Mouse (Mus musculus) heart, adult 2 months (tissue): Measurements from ENCODE around the gene Socs7. TPM values are rescaled to one million over a fixed set of nuclear protein-coding genes. Genes with fewer than 3 reads are reported as not detected.

ENCODE experiments used
- DNase-seq, 2 experiments: peaks; one replicate each; pipeline ENCODE4 v3.0.0; 2021
- H3K27ac ChIP-seq: fragments of 200-600 bp; 2 replicates; pipeline ENCODE4 v1.8.1; 2022
- H3K27me3 ChIP-seq: fragments of 200-500 bp; 2 replicates; pipeline ENCODE4 v1.6.1; 2012; ENCODE audit warnings: mild to moderate bottlenecking, low read length, inconsistent platforms, mixed read lengths; ENCODE audit not compliant: control insufficient read depth, insufficient read depth
- H3K36me3 ChIP-seq: fragments of 200-500 bp; 2 replicates; pipeline ENCODE4 v1.6.1; 2012; ENCODE audit warnings: low read length, inconsistent platforms; ENCODE audit not compliant: control insufficient read depth, insufficient read depth
- H3K4me1 ChIP-seq: fragments of 200-500 bp; 2 replicates; pipeline ENCODE4 v1.6.1; 2011; ENCODE audit warnings: low read length; ENCODE audit not compliant: control insufficient read depth, insufficient read depth
- H3K4me3 ChIP-seq: fragments of 200-600 bp; 2 replicates; pipeline ENCODE4 v1.8.1; 2022
- H3K79me2 ChIP-seq: fragments of 200-500 bp; replicated peaks from 2 replicates; pipeline ENCODE4 v1.6.1; 2012; ENCODE audit warnings: mild to moderate bottlenecking, inconsistent platforms, low read length, moderate library complexity, mixed read lengths; ENCODE audit not compliant: control insufficient read depth, insufficient read depth
- H3K9ac ChIP-seq: fragments of 200-500 bp; 2 replicates; pipeline ENCODE4 v1.6.1; 2012; ENCODE audit warnings: low read depth, mild to moderate bottlenecking, control low read depth, inconsistent platforms, low read length, mixed read lengths
- CTCF ChIP-seq: fragments of 200-600 bp; IDR thresholded peaks from 2 replicates; pipeline ENCODE4 v1.8.1; 2022; ENCODE audit warnings: antibody characterized with exemption, mild to moderate bottlenecking, moderate library complexity
- EP300 ChIP-seq: fragments of 200-500 bp; IDR thresholded peaks from 2 replicates; pipeline ENCODE4 v1.6.1; 2011; ENCODE audit warnings: low read depth, low read length, control low read depth; ENCODE audit not compliant: insufficient read depth
- POLR2A ChIP-seq: fragments of 200-500 bp; IDR thresholded peaks from 2 replicates; pipeline ENCODE4 v1.6.1; 2011; ENCODE audit warnings: mild to moderate bottlenecking, low read depth, low read length, control low read depth; ENCODE audit not compliant: insufficient read depth
- WGBS: fragments of 180-500 bp; shearing (Covaris S2); methylation state at CpG from one replicate; pipeline ENCODE4 v1.1.7; 2018; 5-methylcytosine and 5-hydroxymethylcytosine counted together
- intact Hi-C: fragments of 180-260 bp; cut with DNase I; formaldehyde crosslinking; loops from one replicate; pipeline ENCODE4 v1.15.1; 2025
- polyA plus RNA-seq: library from polyadenylated mRNA; depleted of rRNA; stranded (reverse); fragments of >200 nt; gene quantifications from 2 replicates; pipeline ENCODE4 v1.2.3, GENCODE M21; 2012
- total RNA-seq, 2 experiments: library from RNA; stranded (reverse); gene quantifications; 2 replicates each; pipeline ENCODE4 v1.2.3; 2021

Socs7 gene
- total and polyA plus RNA-seq, 3 experiments = 8.9 to 22.8 (median 21.4) TPM

DNA sequence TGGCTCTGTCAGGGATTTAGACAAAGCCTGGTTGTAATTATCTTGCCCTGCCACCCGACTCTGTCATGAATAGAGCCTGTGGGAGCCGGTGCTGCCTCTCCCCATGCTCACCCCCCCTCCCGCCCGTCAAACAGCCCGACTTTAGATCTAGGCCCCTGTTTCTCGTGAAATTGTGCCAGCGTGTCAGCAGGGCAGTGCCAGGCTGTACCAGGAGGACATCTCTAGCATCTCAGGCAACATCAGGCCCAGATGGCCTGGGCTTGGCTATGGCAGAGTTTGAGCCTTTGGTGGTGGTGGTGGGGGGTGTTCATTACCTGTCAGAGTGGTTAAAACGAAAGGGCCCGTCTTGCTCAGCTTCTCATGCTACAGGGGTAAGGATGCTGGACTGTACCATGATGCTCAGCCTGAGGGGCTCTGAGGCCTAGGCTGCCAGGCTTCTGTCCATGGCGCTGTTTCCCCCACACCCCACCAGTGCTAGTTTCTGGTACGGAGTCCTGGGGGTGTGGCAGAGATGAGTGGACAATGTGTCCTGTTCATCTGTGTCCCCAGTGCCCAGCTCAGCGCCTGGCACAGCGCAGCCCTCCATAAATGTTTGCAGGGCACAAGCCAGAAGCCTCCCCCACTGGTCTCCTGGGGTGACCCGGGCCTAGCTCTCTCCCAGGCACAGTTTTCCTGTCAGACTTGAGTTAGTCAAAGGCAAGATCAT is 56.6 kb downstream of the Socs7 start:
- Histone ChIP-seq H3K79me2 (peaks cover 1% of the 10 kb centered on the region; the same call in 1 of the 2 replicates), H3K36me3 (no peaks in the 10 kb centered on the region), H3K27me3 (no peaks in the 10 kb centered on the region), H3K9ac (no peak overlapping the region; the same call in 1 of the 2 replicates), H3K4me1 (peaks cover 6% of the 10 kb centered on the region), H3K27ac (no peak overlapping the region), H3K4me3 (no peak overlapping the region)
- intact Hi-C loops = no loop called here
- WGBS = 71% methylated on average over 14 of the region's 14 CpGs
- TF ChIP-seq CTCF (no peak), EP300 (no peak), POLR2A (no peak)
- DNase-seq = no peak

DNA sequence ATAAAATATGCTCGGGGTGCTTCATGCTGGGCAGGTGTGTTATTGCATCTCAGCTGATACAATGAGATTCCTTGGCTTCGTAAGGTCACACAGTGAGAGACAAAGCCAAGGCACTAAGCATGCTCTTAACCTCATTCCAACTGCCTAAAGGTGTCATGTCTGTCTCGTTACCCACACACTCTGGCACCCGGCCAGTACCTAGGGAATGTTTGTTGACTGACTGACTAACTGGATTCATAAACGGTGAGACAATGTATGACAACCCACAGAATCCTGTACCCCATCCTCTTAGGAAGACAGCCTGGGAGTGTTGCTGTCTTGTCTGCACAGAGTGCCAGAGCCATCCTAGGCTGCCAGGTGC is 57.2 kb downstream of the Socs7 start:
- intact Hi-C loops = no loop called here
- DNase-seq = no peak
- Histone ChIP-seq H3K36me3 (no peaks in the 10 kb centered on the region), H3K9ac (no peak overlapping the region), H3K79me2 (peaks cover 1% of the 10 kb centered on the region; the same call in 1 of the 2 replicates), H3K4me1 (peaks cover 8% of the 10 kb centered on the region), H3K27me3 (no peaks in the 10 kb centered on the region), H3K4me3 (no peak overlapping the region), H3K27ac (no peak overlapping the region)
- 45% methylated on average over 5 of the region's 5 CpGs for WGBS
- TF ChIP-seq EP300 = no peak
- TF ChIP-seq POLR2A = no peak
- TF ChIP-seq CTCF = no peak

DNA sequence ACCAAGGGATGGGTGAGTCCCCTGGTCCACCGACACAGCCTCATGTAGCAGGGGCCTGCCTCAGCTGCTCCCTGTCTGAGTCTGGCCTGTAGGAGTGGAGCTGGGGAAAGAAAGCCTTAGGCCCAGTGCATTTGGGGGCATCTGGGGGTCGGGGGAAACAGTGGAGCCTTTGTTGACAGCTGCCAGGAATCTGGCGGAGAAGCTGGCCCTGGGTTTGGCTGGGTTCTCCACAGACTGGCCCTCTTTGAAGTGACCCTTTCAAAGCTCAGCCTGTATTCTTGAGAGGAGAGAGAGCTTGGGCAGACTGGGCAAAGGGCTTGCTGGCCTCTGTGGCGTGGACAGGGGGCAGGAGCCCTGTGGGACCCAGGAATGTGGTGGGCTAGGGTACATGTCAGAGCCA is 60.2 kb downstream of the Socs7 start:
- Histone ChIP-seq H3K79me2 (peaks cover 1% of the 10 kb centered on the region; the same call in 1 of the 2 replicates), H3K4me3 (no peak overlapping the region), H3K9ac (no peak overlapping the region), H3K27me3 (no peaks in the 10 kb centered on the region), H3K4me1 (peaks cover 7% of the 10 kb centered on the region), H3K27ac (no peak overlapping the region), H3K36me3 (no peaks in the 10 kb centered on the region)
- DNase-seq = no peak
- WGBS = 61% methylated on average over 4 of the region's 4 CpGs
- intact Hi-C loops = no loop called here
- no peak for TF ChIP-seq POLR2A
- no peak for TF ChIP-seq CTCF
- TF ChIP-seq EP300 = no peak

DNA sequence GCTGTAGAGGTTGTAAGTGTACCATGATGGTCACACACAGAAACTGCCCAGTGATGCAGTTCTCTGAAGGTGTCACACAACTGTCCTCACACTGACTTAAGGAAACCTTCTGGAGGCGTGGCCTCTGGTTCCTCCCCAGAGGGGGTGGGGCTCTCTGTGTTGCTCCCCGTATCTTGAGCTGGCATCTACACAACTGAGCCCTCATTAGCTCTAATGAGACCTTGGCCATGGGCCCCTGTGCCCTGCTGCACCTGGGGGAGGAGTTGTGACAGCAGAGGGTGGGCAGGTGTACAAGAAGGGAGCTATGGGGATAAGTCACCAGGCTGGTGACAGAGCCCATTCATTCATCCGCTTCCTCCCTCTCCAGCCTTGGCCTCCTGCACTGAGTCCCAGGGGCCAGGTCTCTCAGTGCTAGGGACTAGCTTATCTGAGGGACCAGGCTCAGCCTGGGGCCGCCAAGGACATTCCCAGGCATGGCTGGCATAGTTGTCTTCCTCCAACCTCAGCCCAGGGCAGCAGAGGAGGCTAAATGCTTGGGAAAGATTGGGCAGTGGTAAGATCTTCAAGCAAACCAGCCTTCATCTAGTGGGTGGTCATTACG is 61.8 kb downstream of the Socs7 start:
- WGBS = 42% methylated on average over 5 of the region's 5 CpGs
- H3K79me2 ChIP-seq = no peaks in the 10 kb centered on the region; the same call in 1 of the 2 replicates
- H3K27ac ChIP-seq = no peak overlapping the region; the same call in 1 of the 2 replicates
- no peaks in the 10 kb centered on the region for H3K36me3 ChIP-seq
- no peak overlapping the region for H3K4me3 ChIP-seq
- H3K9ac ChIP-seq = no peak overlapping the region
- intact Hi-C loops = no loop called here
- TF ChIP-seq CTCF = no peak
- TF ChIP-seq POLR2A = no peak
- no peak for TF ChIP-seq EP300
- H3K4me1 ChIP-seq = peaks cover 10% of the 10 kb centered on the region
- DNase-seq = no peak
- no peaks in the 10 kb centered on the region for H3K27me3 ChIP-seq

DNA sequence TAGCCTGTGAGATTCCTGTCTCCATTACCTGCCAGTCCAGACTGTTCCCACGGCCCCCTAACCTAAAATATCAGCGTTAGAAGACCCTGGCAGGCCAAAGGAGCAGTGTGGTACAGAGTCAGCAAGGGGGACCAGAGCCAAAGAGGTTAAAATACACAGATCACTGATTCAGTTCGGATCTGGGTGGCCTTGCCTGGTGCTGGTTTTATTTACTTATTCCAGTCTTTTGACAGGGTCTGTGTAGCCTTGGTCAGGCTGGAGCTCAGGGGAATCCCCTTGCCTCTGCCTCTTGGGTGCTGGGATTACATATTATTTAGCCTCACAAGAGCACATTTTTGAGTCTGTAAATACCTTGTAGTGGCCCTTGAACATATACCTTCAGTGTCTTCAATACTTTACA is 62.5 kb downstream of the Socs7 start:
- no peaks in the 10 kb centered on the region for H3K36me3 ChIP-seq
- H3K79me2 ChIP-seq = no peaks in the 10 kb centered on the region
- DNase-seq = no peak
- TF ChIP-seq POLR2A (no peak), CTCF (no peak), EP300 (no peak)
- 43% methylated on average over 3 of the region's 3 CpGs for WGBS
- peaks cover 10% of the 10 kb centered on the region for H3K4me1 ChIP-seq
- intact Hi-C loops = no loop called here
- H3K9ac ChIP-seq = no peak overlapping the region
- no peaks in the 10 kb centered on the region for H3K27me3 ChIP-seq
- peak overlapping the region; percentile 24 for H3K27ac ChIP-seq
- no peak overlapping the region for H3K4me3 ChIP-seq
